Mouse (Mus musculus) G1E (cell line): ENCODE results near the gene Rbl2.

Source experiments
- CTCF ChIP-seq: IDR thresholded peaks from 2 replicates; pipeline ENCODE4 v1.5.1; 2012; ENCODE audit warnings: low read depth, low read length, inconsistent platforms, mixed read lengths
- POLR2AphosphoS5 ChIP-seq: IDR thresholded peaks from 2 replicates; pipeline ENCODE4 v1.6.1; 2012; ENCODE audit warnings: low read depth, low read length, inconsistent platforms; ENCODE audit not compliant: insufficient replicate concordance
- TAL1 ChIP-seq: conservative IDR thresholded peaks from 2 replicates; pipeline ENCODE4 v1.6.1; 2012; ENCODE audit warnings: low read depth, low read length, inconsistent platforms, mixed read lengths

GRCm38 (mm10) chr8:91056848-91057247, 13.0 kb upstream of the Rbl2 start:
- TF ChIP-seq CTCF (no peak), POLR2AphosphoS5 (no peak), TAL1 (no peak)
